Mouse (Mus musculus) testis, adult 2 months (tissue): ENCODE data around the gene Lztr1.

Source experiments
- CTCF ChIP-seq: fragments of 200-500 bp; IDR thresholded peaks from 2 replicates; pipeline ENCODE4 v1.5.1; 2012; ENCODE audit warnings: low read depth, mild to moderate bottlenecking, inconsistent platforms, low read length, moderate library complexity; ENCODE audit not compliant: control insufficient read depth, insufficient read depth, insufficient replicate concordance
- POLR2A ChIP-seq: fragments of 200-500 bp; IDR thresholded peaks from 2 replicates; pipeline ENCODE4 v1.6.1; 2012; ENCODE audit warnings: low read depth, mild to moderate bottlenecking, inconsistent platforms, low read length, moderate library complexity; ENCODE audit not compliant: control insufficient read depth

- TF ChIP-seq POLR2A: no peak
- TF ChIP-seq CTCF: no peak
Observed at GRCm38 (mm10) chr16:17558811-17559210, 50.3 kb downstream of the Lztr1 start.
